Mouse (Mus musculus) G1E (cell line): ENCODE data around the gene Rnf150.

Experiments
- CTCF ChIP-seq: IDR thresholded peaks from 2 replicates; pipeline ENCODE4 v1.5.1; 2012; ENCODE audit warnings: low read depth, low read length, inconsistent platforms, mixed read lengths
- GATA1 ChIP-seq: IDR thresholded peaks from 2 replicates; pipeline ENCODE4 v1.6.1; 2012; ENCODE audit warnings: borderline replicate concordance, low read length, inconsistent platforms, mixed read lengths
- TAL1 ChIP-seq: conservative IDR thresholded peaks from 2 replicates; pipeline ENCODE4 v1.6.1; 2012; ENCODE audit warnings: low read depth, low read length, inconsistent platforms, mixed read lengths

GRCm38 (mm10) chr8:82907271-82907670 is 44.1 kb downstream of the Rnf150 start:
- no peak for TF ChIP-seq GATA1
- TF ChIP-seq CTCF, result no peak
- no peak for TF ChIP-seq TAL1
